Mouse (Mus musculus): ENCODE measurements around the gene Cdon. TPM values are rescaled to one million over a fixed set of nuclear protein-coding genes. Genes with fewer than 3 reads are reported as not detected.
A peak's percentile ranks its signal among the peaks of the same experiment; 100 is the strongest.

The Cdon gene
- polyA plus RNA-seq, 1 experiment: 79.8 TPM

GRCm38 (mm10) chr9:35529796-35530195 is 108.9 kb downstream of the Cdon start:
- Histone ChIP-seq H3K4me3 (ENCODE audit: insufficient read depth, low read length) (no peak overlapping the region), H3K27ac (ENCODE audit: insufficient read depth, low read length) (no peak overlapping the region; the same call in 1 of the 2 replicates), H3K4me1 (ENCODE audit: control insufficient read depth, insufficient read depth, low read length) (no peaks in the 10 kb centered on the region; the same call in 1 of the 2 replicates)
- TF ChIP-seq POLR2A (IDR thresholded peaks at IDR 0.05; ENCODE audit: low read depth, low read length): no peak
- TF ChIP-seq CTCF (IDR thresholded peaks at IDR 0.05; ENCODE audit: borderline replicate concordance, insufficient read depth, low read length): no peak

GRCm38 (mm10) chr9:35533266-35533665 is 112.3 kb downstream of the Cdon start:
- no peak overlapping the region for H3K4me3 ChIP-seq (ENCODE audit: insufficient read depth, low read length)
- H3K4me1 ChIP-seq (ENCODE audit: control insufficient read depth, insufficient read depth, low read length): no peaks in the 10 kb centered on the region; the same call in 1 of the 2 replicates
- H3K27ac ChIP-seq (ENCODE audit: insufficient read depth, low read length): no peak overlapping the region
- TF ChIP-seq POLR2A (IDR thresholded peaks at IDR 0.05; ENCODE audit: low read depth, low read length) (no peak), CTCF (IDR thresholded peaks at IDR 0.05; ENCODE audit: borderline replicate concordance, insufficient read depth, low read length) (no peak)

GRCm38 (mm10) chr9:35535110-35535509 is 114.2 kb downstream of the Cdon start:
- H3K27ac ChIP-seq (ENCODE audit: insufficient read depth, low read length): no peak overlapping the region
- no peaks in the 10 kb centered on the region; the same call in 1 of the 2 replicates for H3K4me1 ChIP-seq (ENCODE audit: control insufficient read depth, insufficient read depth, low read length)
- H3K4me3 ChIP-seq (ENCODE audit: insufficient read depth, low read length): no peak overlapping the region
- TF ChIP-seq CTCF (IDR thresholded peaks at IDR 0.05; ENCODE audit: borderline replicate concordance, insufficient read depth, low read length) (peak; percentile 28; the same call in 1 of the 2 replicates), POLR2A (IDR thresholded peaks at IDR 0.05; ENCODE audit: low read depth, low read length) (no peak)

DNA sequence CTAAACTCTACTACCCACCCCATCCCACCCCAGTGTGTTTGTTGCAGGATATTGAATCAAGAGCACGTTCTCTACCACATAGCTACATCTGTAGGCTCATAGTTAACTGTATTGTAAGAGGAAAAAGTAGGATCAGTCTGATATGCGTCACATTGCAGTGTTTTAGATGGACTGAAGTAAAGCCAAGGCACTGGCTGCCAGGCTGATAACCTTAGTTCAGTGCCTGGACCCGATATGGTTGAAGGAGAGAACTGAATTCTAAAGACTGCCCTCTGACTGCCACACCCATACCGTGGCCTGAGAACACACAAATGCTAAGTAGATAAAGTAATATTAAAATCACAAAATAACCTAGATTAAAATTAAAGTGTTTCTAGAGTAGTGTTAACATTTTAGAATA is 114.9 kb downstream of the Cdon start:
- TF ChIP-seq CTCF (IDR thresholded peaks at IDR 0.05; ENCODE audit: borderline replicate concordance, insufficient read depth, low read length): no peak
- no peak for TF ChIP-seq POLR2A (IDR thresholded peaks at IDR 0.05; ENCODE audit: low read depth, low read length)
- Histone ChIP-seq H3K4me1 (ENCODE audit: control insufficient read depth, insufficient read depth, low read length) (no peaks in the 10 kb centered on the region; the same call in 1 of the 2 replicates), H3K4me3 (ENCODE audit: insufficient read depth, low read length) (no peak overlapping the region)

GRCm38 (mm10) chr9:35539001-35539750 is 118.2 kb downstream of the Cdon start:
- TF ChIP-seq POLR2A (IDR thresholded peaks at IDR 0.05; ENCODE audit: low read depth, low read length): no peak
- no peak for TF ChIP-seq CTCF (IDR thresholded peaks at IDR 0.05; ENCODE audit: borderline replicate concordance, insufficient read depth, low read length)
- no peak overlapping the region for H3K4me3 ChIP-seq (ENCODE audit: insufficient read depth, low read length)
- no peaks in the 10 kb centered on the region; the same call in 1 of the 2 replicates for H3K4me1 ChIP-seq (ENCODE audit: control insufficient read depth, insufficient read depth, low read length)
- no peak overlapping the region for H3K27ac ChIP-seq (ENCODE audit: insufficient read depth, low read length)

More for the DNA sequence above, 114.9 kb downstream of the Cdon start:
- no peak overlapping the region for H3K27ac ChIP-seq (ENCODE audit: insufficient read depth, low read length)

- Histone ChIP-seq H3K4me1 (ENCODE audit: control insufficient read depth, insufficient read depth, low read length) (no peaks in the 10 kb centered on the region), H3K27ac (ENCODE audit: insufficient read depth, low read length) (no peak overlapping the region), H3K4me3 (ENCODE audit: insufficient read depth, low read length) (no peak overlapping the region)
- TF ChIP-seq CTCF (IDR thresholded peaks at IDR 0.05; ENCODE audit: borderline replicate concordance, insufficient read depth, low read length) (no peak), POLR2A (IDR thresholded peaks at IDR 0.05; ENCODE audit: low read depth, low read length) (no peak)
Observed at GRCm38 (mm10) chr9:35541024-35541423, 120.1 kb downstream of the Cdon start.

DNA sequence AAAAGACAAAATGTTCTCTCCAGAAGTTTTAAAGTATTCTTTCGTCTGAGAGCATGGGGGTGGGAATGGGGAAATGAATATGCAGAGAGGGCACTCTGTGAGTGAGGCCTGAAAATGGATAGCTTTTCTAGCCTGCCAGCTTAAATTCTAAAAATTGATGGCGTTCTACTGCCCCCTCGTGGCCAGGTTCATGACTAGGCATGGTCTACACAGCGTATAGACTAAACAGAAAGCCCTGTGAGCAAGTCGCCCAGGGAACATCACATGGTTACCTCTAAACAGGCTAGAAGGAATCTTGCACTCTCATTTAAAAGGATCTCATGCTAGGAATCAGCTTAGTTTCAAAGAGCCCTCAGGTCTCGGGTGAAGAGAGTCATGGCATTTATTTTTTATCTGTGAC is 120.6 kb downstream of the Cdon start:
- TF ChIP-seq CTCF (IDR thresholded peaks at IDR 0.05; ENCODE audit: borderline replicate concordance, insufficient read depth, low read length) (peak; percentile 37; the same call in 1 of the 2 replicates), POLR2A (IDR thresholded peaks at IDR 0.05; ENCODE audit: low read depth, low read length) (no peak)
- Histone ChIP-seq H3K27ac (ENCODE audit: insufficient read depth, low read length) (no peak overlapping the region), H3K4me3 (ENCODE audit: insufficient read depth, low read length) (no peak overlapping the region), H3K4me1 (ENCODE audit: control insufficient read depth, insufficient read depth, low read length) (no peaks in the 10 kb centered on the region)

- H3K27ac ChIP-seq (ENCODE audit: insufficient read depth, low read length): no peak overlapping the region
- no peak for TF ChIP-seq POLR2A (IDR thresholded peaks at IDR 0.05; ENCODE audit: low read depth, low read length)
- no peak for TF ChIP-seq CTCF (IDR thresholded peaks at IDR 0.05; ENCODE audit: borderline replicate concordance, insufficient read depth, low read length)
- no peak overlapping the region for H3K4me3 ChIP-seq (ENCODE audit: insufficient read depth, low read length)
- no peaks in the 10 kb centered on the region for H3K4me1 ChIP-seq (ENCODE audit: control insufficient read depth, insufficient read depth, low read length)
Observed at GRCm38 (mm10) chr9:35541941-35542340, 121.0 kb downstream of the Cdon start.

DNA sequence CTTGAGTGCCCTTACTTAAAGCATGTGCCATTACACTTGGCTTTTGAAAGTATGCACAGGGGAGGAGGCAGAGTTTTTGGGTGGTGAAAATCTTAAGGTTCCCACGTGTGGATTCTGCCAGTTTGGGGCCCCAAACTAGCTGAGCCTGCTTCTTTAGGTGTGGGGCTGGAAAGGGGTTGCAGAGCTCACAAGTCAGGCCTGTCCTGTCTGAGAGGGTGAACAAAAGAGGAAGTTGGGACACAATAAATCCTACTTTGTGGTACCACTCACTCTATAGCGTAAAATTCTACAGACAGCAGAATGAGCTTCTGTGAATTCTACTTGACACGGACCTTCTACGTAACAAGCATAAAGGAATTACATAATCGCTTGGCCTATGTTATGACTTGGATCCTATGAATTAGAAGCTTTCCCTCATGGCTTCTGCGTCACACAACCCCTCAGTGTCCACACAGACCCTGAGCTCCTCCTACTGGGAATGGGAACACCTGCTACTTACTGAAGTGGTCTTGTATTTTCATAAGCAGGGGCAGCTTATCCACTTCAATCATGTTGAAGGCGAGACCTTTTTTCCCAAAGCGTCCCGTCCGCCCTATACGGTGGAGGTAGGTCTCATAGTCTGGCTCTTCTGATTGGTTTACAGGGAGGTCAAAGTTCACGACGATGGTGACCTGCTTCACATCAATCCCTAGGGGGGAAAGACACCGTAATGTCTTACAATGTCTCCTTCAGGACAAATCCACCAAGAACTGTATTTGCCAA is 122.4 kb downstream of the Cdon start:
- H3K4me1 ChIP-seq (ENCODE audit: control insufficient read depth, insufficient read depth, low read length): no peaks in the 10 kb centered on the region
- no peak overlapping the region for H3K27ac ChIP-seq (ENCODE audit: insufficient read depth, low read length)
- H3K4me3 ChIP-seq (ENCODE audit: insufficient read depth, low read length): no peak overlapping the region
- no peak for TF ChIP-seq POLR2A (IDR thresholded peaks at IDR 0.05; ENCODE audit: low read depth, low read length)
- TF ChIP-seq CTCF (IDR thresholded peaks at IDR 0.05; ENCODE audit: borderline replicate concordance, insufficient read depth, low read length): no peak

- no peak overlapping the region for H3K4me3 ChIP-seq (ENCODE audit: insufficient read depth, low read length)
- H3K4me1 ChIP-seq (ENCODE audit: control insufficient read depth, insufficient read depth, low read length): no peaks in the 10 kb centered on the region
- no peak overlapping the region for H3K27ac ChIP-seq (ENCODE audit: insufficient read depth, low read length)
- TF ChIP-seq POLR2A (IDR thresholded peaks at IDR 0.05; ENCODE audit: low read depth, low read length) (no peak), CTCF (IDR thresholded peaks at IDR 0.05; ENCODE audit: borderline replicate concordance, insufficient read depth, low read length) (no peak)
Observed at GRCm38 (mm10) chr9:35544666-35545065, 123.7 kb downstream of the Cdon start.

Data from embryonic fibroblast, embryonic 13.5 days (primary cell).